Mouse (Mus musculus): ENCODE results near the gene Zc3h4.
A peak's percentile ranks its signal among the peaks of the same experiment; 100 is the strongest.

Gene Zc3h4

DNA sequence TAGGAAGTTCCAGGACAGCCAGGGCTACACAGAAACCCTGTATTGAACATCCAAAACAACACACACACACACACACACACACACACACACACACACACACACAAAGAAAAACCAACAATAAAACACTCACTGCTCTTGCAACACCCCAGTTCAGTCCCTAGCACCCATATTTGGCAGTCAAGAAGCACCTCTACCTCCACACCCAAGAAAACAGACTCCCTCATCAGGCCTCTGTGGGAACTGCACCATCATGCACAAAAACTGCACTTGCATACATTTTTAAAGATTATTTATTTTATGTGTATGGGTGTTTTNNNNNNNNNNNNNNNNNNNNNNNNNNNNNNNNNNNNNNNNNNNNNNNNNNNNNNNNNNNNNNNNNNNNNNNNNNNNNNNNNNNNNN is 40.5 kb downstream of the Zc3h4 start:
- no peak for DNase-seq

DNA sequence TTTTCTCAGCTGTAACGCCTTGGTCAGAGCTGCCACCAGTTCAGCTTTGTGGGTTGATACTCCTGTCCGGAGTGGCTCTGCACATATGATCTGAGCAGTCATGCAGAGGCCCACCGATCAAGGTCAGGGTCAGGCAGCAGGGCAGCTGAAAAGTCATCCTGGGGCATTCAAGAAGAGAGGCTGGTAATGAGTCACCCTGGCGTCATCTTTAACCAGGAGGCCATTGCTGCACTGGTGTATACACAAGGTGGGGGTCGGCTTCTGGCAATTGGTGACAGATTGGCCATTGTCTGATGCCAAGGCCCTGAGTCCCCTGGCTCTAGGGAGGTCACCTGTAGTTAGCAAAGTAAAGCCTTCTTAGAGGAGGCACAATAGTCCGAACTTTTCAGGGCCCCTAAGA is 50.9 kb downstream of the Zc3h4 start:
- no peak for DNase-seq

DNA sequence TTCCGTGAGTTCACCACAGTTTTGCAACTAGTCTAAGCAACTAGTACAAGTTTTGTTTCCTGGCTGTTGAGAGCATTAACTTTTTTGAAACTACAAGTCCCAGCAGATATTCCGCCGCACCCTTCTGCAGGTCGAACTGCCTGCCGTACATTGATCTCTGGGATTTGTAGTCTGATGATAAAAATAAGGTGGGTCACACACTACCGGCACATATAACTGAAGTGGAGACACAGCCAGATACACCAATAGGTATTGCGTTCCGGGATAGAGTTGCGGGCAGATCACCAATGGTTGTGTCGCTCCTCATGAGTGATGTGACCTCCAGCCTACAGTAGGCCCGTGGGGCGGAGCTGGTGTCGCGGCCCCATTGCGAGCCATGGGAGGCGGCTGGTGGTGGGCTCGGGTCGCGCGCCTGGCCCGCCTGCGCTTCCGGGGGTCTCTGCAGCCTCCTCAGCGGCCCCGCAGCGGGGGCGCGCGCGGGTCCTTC is 51.9 kb downstream of the Zc3h4 start, which contains the start of gene Tmem160:
Gene Tmem160, plus strand, starts transcription at position 193 of the 487 bp plus-strand sequence.
- DNase-seq = peak; percentile 86

DNA sequence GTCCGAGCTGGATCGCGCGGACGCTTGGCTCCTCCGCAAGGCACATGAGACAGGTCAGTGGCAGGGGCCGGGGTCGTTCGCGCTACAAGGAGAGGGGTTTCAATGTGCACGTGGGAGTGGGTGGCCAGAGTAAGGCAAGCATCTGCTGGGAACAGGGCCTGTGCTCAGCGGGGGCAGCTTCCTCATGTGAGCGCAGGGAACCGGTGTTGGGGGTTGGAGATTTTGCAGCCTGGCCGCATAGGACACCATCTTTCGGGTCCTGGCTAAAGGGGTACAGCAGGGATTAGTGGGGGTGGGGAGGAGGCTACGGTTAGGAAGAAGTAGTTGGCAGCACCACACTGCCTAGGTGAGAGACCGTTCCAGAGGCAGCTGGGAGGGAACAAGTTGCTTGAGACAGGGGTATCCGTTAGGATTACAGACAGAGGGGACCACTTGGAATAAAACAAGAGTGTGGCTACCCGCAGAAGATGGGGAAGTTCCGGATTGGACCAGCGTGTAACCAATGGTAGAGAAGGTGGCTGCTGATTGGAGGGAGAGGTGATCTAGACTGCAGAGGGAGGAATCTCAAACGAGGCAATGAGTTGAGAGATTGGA is 52.5 kb downstream of the Zc3h4 start:
- DNase-seq = peak; percentile 51

DNA sequence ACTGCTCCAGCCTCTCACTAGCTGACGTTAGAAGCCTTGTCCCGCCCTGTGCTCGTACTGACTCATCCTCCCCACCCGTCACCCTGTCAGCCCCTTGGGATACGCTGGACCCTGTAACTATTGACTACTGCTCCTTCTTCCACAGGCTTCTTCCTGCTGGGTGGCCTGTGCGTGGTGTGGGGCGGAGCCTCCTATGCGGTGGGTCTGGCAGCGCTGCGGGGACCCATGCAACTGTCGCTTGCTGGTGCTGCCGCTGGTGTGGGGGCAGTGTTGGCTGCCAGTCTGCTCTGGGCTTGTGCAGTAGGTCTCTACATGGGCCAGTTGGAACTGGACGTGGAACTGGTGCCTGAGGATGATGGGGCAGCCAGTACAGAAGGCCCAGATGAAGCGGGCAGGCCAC is 54.3 kb downstream of the Zc3h4 start:
- no peak for DNase-seq

DNA sequence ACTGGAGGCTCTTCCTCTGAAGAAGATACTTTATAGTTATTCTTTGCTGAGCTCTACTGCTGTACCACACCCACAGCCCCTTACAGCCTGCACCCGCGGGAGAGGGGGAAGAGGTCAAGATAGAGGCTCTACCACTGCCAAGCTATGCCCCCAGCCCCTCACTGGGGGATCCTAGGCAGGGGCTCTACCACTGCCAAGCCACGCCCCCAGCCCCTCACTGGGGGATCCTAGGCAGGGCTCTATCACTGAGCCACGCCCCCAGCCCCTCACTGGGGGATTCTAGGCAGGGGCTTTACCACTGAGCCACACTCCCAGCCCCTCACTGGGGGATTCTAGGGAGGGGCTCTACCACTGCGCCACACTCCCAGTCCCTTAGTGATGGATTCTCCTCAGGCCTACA is 55.6 kb downstream of the Zc3h4 start:
- DNase-seq = no peak

DNA sequence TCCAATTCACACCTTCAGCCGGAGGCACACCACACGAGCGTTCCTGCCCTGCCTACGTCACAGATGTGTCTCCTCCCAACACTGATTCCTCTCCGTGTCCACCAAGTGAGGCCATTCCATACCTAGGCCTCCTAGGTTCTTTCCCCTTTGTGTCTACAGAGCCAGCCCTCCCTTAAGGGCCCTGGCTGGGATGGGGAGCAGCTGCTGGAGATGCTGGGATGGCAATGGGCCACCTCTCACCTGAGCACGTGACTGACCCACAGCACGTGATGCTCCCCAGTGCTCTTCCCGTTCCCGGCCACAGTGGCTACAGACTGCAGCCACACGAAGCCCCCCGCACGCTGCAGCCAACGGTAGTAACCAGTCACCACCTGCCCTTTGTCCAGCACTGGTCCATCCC is 59.9 kb downstream of the Zc3h4 start:
- DNase-seq = peak; percentile 53

DNA sequence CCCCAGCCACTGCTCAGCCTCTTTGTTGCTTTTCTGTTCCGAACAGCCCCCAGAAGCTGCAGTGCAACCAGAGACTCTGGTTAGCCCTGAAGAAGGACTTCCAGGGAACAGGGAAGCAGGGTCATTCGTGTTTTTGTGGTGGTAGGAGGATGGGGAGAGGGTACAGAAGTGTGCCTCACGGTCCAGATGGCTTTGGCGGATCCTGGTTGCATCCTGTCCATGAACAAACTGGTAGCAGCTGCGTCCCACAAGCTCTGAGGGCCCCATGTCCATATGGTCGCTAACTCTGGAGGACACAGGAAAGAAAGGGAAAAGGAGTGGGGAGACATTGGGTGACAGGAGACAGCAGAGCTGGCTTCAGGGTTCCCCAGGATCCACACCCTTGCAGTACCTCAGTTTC is 60.4 kb downstream of the Zc3h4 start:
- DNase-seq = no peak

DNA sequence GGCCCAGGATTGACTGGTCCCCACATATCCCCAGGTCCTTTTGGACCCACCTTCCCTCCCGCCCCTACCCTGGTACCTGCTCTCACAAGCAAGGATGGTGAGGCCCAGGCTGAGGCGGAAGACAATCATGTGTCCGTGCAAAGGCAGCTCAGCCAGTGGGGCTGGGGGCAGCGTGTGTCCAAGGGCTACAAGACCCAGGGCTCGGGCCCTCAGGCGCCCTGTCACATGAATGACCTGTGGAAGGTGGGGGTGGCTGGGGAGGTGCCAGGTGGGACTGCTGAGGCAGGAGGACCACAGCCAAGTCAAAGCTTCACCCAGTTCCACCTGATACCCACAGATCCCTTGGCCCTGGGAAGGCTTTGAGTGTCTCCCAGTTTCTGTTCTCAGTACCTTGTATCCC is 61.0 kb downstream of the Zc3h4 start:
- DNase-seq = no peak

DNA sequence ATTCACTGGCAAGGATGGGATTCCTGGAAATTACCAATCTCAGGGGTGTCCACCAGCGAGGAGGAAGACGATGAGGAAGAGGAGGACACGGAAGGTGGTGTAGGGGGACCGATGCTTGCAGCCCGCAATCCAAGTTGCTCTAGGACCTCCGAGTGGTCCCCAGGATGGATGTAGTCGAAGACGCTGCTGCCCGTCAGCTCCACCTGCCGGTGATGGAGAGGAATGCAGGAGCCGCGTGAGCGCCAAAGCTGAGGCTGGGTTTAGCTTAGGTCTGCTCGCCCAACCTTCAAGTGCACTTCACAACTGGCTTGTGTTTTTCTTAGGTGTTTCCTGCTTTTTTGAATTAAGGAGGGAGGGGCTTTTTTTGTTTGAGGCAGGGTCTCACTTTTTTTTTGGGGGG is 62.5 kb downstream of the Zc3h4 start:
- DNase-seq = peak; percentile 80

DNA sequence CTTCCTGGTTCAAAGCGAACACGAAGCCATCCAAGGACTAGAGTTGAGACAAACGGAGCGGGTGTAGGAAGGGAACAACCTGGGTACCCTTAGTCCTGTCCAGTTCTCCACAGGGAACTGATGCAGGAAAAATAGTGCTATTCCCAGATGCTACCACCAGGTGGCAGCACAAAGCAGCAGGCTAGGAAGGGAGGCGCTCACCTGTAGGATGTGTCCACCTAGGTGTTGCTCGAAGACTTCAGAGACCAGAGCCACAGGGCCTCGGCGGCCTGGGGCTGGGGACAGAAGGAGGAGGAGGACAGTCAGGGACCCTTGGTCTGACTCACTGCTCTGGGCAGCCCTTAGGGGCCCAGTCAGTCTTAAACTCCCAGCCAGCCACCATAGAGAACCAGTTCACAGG is 64.5 kb downstream of the Zc3h4 start:
- DNase-seq = peak; percentile 82

DNA sequence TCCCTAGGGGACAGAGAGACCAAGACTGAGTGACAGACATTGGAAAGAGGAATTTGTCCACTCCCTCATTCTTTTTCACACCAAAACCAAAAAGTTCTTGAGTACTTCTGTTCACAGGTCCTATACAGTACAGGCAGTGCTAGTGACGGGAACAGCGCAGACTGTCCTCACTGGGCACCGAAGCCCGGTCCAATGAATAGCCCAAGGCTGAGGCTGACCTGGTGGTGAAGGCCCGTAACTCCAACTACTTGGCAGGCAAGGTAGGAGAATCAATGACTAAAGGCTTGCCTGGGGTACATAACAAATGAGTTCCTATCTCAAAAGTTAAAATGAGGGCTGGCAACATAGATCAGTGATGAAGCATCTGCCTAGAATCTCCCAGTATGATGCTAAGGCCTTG is 64.9 kb downstream of the Zc3h4 start:
- DNase-seq = no peak

DNA sequence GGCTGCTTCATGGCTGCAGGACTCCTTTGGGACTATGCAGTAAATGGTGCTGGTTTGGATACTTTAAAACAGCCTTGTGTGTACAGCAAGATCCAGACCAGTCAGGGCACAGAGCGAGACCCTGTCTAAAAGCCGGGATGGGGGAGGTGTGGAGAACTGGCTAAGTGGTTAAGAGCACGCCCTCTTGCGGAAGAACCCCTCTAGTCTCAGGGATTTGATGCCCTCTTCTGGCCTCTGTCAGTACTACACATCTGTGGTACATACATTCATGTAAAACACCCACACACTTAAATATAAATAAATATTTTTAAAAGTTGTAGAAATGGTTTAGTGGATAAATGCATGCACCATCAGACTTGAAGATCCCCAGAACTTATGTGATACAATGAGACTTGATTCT is 65.9 kb downstream of the Zc3h4 start:
- no peak for DNase-seq

DNA sequence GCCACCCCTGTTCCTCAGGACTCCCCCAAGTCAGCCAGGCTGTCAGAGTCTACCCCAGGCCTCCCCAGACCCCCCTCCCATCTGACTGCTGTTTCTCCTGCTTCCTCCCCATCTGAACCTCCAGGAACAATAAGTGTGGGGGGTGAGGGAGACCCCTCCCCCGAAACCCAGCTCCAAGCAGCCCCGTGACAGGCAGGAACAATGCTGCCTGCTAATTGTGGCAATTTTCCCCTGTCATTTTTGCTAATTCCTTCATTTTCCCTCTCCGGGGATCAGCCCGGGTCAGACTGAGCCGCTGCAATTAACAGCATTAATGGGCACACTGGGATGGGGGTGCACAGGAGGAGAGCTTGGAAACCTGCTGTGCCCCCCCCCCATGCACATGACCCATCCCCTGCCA is 67.4 kb downstream of the Zc3h4 start:
- DNase-seq = no peak

DNA sequence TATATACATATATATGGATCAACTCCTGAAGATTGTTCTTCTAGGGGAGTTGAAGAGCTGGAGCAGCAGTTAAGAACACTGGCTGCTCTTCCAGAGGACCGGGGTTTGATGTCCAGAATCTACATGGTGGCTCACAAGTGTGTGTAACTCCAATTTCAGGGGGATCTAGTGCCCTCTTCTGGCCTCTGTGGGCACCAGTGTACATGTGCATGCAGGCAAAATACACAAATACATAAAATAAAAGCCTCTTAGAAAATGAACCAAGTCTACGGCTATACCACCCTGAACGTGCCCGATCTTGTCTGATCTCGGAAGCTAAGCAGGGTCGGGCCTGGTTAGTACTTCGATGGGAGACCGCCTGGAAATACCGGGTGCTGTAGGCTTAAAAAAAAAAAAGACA is 70.8 kb downstream of the Zc3h4 start:
- no peak for DNase-seq

DNA sequence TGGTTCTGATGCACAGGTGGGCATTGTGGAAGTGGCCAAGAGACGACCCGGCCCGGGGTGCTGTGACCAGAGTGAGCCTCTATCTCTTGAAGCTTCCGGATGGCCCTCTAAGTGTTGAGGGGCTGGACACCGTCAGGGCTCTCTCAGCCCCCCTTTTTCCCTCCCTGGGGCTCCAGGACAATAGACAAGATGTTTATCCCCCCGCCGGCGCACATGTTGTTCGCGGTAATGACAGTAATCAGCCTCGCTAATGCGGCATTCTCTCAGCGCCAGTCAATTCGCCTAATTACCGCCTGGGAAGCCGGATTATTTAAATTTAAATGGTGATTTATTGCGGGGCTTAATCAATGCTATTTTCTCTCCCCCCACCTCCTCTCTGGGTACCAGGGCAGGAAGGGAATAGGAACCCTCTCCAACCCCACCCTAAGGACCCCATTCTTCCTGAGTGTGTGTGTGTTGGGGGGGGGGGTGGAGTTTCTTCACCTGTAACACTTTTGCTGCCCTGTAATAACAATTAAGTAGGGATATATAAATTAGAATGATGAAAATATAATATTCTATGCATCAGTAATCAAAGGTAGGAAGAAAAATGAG is 71.5 kb downstream of the Zc3h4 start:
- no peak for DNase-seq

DNA sequence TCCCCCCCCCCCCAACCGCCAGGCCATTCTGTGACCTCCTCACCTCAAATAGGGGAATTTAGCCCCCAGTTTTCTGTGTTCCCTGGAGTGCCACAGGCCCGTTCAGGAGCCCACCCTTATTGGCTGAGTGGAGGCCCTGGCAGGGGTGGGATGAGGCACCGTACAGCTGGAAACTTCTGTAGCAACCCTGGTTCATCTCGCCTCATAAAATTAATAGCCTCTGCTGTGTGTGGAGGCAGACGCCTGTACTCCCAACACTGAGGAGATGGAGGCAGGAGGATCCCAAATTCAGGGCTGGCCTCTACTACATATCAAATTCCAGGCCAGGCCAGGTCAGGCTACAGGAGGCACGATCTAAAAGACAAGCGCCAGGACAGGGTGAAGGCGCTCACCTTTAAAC is 73.1 kb downstream of the Zc3h4 start:
- no peak for DNase-seq

DNA sequence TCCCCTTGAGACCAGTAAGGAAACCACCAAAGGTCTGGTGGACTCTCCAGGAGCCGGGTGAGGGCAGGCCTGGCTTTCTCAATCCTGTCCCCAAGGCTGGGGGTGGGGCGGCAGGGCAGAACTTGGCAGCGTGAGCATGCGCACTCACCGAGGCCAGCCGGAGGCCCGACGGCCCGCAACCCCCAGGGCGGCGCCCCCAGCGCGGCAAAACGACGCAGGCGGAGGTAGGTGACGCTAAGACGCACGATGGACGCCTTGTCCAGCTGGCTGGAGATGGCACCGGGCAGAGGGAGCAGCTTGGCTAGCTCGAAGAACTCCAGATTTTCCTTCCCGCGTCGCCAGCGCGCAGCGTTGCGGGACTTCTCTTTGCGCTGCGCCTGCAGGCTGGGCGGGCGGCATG is 73.7 kb downstream of the Zc3h4 start:
- no peak for DNase-seq

DNA sequence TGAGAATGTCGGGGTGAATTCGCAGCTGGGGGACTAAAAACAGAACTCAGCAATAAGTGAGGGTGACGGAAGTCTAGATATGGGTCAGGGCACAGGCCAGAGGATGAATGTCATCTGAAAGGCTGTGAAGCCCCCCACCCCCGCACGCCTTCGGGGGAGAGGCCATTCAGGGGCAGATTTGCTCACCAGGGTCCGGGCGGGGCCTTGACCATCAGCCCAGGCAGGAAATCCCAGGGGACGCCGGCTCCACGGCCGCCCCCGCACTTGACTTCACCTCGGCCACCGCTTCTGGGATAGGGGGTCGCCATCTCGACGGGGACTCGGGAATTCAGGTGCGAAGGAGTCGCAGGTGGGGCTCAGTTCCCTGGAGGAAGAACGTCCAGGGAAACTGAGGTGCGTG is 74.6 kb downstream of the Zc3h4 start:
- no peak for DNase-seq

DNA sequence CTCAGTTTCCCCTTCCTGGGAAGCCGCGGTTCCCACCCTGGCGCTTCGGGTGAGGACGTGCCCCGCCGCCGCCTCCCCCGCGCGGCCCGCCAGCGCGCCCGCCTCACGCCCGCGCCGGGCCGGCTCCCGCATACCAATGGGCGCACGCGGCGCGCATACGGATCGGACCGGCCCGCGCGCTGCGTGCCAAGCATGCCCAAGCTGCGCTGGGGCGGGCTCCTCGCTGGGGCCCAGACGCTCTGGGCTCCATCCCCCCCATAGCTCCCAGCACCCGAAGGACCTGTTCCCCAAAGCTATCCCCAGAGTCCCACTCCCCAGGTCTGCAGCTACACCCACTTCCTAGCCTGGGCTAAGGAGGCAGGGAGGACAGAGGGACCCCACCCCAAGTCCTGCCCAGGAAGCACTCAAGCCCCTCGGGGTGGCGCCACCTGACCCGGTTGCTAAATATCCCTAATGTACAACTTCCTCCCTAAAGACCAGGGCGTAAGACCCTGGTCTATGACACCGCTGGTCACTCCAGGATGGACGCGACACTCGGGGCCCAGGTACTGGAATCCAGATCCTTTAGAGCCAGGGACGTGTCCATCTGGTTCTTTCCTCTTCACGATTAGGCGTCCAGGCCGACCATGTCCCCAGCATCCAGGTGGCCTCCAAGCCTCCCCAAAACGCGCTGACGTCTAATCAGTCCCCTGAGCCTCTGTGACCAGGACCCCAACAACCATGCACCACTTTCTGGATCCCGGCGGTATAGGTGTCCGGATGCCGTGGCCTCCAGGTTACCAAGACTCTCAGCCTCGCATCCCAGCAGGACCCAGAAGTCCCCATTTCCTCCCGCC is 75.3 kb downstream of the Zc3h4 start:
- DNase-seq = no peak

DNA sequence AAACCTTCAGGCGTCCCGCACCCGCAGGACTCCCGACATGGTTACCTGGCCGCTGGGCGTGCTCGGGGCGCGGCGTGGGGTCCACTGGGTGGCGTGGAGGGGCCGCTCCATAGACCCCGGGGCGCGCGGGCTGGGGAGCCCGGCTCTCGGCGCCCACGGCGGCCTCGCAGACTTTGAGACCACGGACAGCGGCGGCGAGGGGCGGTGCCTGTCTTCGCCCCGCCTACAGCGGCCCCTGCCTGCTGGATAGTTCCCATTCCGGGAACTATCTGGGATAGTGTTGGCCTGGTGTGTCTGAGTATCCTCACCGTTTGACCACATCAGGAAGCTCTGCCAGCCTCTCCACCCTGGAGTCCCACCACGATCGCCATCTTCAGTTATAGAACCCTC is 75.9 kb downstream of the Zc3h4 start:
- no peak for DNase-seq

DNA sequence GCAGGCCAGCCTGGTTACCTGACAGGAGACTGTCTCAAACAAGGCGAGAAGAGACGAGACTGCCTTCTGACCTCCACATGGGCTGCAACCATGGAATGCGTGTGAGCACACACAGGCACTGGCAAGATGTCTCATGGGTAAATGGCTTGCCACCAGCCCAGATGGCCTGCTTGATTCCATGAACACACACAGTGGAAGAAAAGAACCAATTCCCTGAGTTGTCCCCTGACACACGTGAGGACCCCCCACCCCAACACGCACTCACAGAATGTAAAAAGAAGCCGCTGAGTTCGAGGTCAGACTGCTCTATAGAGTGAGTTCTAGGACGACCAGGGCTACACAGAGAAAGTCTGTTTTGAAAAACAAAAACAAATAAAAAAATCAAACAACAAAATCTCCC is 76.9 kb downstream of the Zc3h4 start, which contains the start of gene Npas1:
Gene Npas1, minus strand, starts transcription at position 101 of the 400 bp plus-strand sequence.
- DNase-seq = no peak

Measured in cerebellum, adult 8-10 months (tissue).